Comparison of ENCODE assay signal across 16 mouse cellular contexts in the genomic region with DNA sequence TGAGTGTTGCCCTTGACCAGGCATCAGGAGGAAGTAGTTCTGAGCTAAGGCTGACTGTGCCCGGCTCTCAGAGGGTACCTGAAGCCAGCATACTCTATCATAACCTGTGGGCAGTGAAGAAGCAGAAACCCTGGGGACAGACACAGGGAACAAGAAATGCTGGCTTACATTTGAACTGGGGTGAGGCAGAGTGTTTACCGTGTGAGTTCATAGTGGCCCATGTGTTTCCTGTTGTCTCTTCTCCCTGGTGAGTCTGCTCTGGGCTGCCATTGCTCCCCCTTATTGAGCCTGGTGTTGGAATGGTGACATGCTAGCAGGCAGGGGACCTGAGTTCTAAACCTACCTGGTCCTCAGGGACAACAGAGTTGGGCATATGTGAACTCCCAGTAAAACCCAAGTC.
A peak's percentile ranks its signal among the peaks of the same experiment; 100 is the strongest.
DNase-seq lines count a peak whose midpoint lies in the region; ATAC-seq and TF ChIP-seq lines count a peak whose summit lies in the region.
"Had no signal": no experiment of that assay in that cellular context is flagged by ENCODE, and none has a peak within 500 bp of the region (broad histone marks: within the 10 kb centered on the region; RNA-seq: fewer than 3 reads in every experiment).

No protein-coding gene starts in this region.

- no peak overlapping the region for H3K4me3 ChIP-seq in kidney, adult 2 months (ENCODE audit: insufficient read depth, low read depth, low read length)
- H3K4me3 ChIP-seq in intestine, embryonic 15.5 days (replicated peaks): no peak overlapping the region
- H3K4me3 ChIP-seq in small intestine, adult 2 months (ENCODE audit: low read depth, low read length): no peak overlapping the region
- H3K4me3 ChIP-seq: forebrain, embryonic 15.5 days had no signal

- WGBS in kidney, adult 2 months: 24% methylated on average over 2 of the region's 2 CpGs
- WGBS in intestine, embryonic 15.5 days: 34% methylated on average over 2 of the region's 2 CpGs
- WGBS in small intestine, adult 2 months: 10% methylated on average over 2 of the region's 2 CpGs

- 0 out of 2 replicates have a peak overlapping the region, but pooled peaks have one; percentile 44 for H3K4me2 ChIP-seq in intestine, embryonic 15.5 days (replicated peaks)
- H3K4me2 ChIP-seq: forebrain, embryonic 15.5 days had no signal

- peaks cover 64% of the 10 kb centered on the region for H3K4me1 ChIP-seq in kidney, adult 2 months (ENCODE audit: control insufficient read depth, insufficient read depth, low read length)
- H3K4me1 ChIP-seq in intestine, embryonic 15.5 days (replicated peaks): peaks cover 57% of the 10 kb centered on the region
- H3K4me1 ChIP-seq in small intestine, adult 2 months (ENCODE audit: control insufficient read depth, insufficient read depth, insufficient read length, low read length): peaks cover 63% of the 10 kb centered on the region

- H3K27ac ChIP-seq in kidney, adult 2 months (ENCODE audit: insufficient read depth, low read depth, low read length): peak overlapping the region; percentile 65
- peak overlapping the region; percentile 72 for H3K27ac ChIP-seq in intestine, embryonic 15.5 days
- peak overlapping the region; percentile 10 for H3K27ac ChIP-seq in small intestine, adult 2 months (ENCODE audit: insufficient read depth, low read depth, low read length)
- H3K27ac ChIP-seq: forebrain, embryonic 15.5 days; hindbrain, postnatal 0 days had no signal

- no peak overlapping the region for H3K9ac ChIP-seq in intestine, embryonic 15.5 days
- H3K9ac ChIP-seq: forebrain, embryonic 15.5 days had no signal

- H3K36me3 ChIP-seq in kidney, adult 2 months (ENCODE audit: control insufficient read depth, insufficient read depth, low read length): no peaks in the 10 kb centered on the region
- no peaks in the 10 kb centered on the region for H3K36me3 ChIP-seq in intestine, embryonic 15.5 days
- H3K36me3 ChIP-seq in small intestine, adult 2 months (ENCODE audit: control insufficient read depth, insufficient read depth, low read length): no peaks in the 10 kb centered on the region
- H3K36me3 ChIP-seq: forebrain, embryonic 15.5 days had no signal

- no peak for TF ChIP-seq CTCF in kidney, adult 2 months (conservative IDR thresholded peaks at IDR 0.05; ENCODE audit: insufficient read depth, insufficient read length, low read depth, low read length)
- TF ChIP-seq CTCF in small intestine, adult 2 months (IDR thresholded peaks at IDR 0.05; ENCODE audit: extremely low read depth, insufficient read length, insufficient replicate concordance, low read depth, low read length): no peak

- H3K27me3 ChIP-seq in kidney, adult 2 months (replicated peaks; ENCODE audit: control insufficient read depth, insufficient read depth, low read length): no peaks in the 10 kb centered on the region
- no peaks in the 10 kb centered on the region for H3K27me3 ChIP-seq in intestine, embryonic 15.5 days (replicated peaks)
- H3K27me3 ChIP-seq in small intestine, adult 2 months (ENCODE audit: control insufficient read depth, insufficient read depth, low read length): no peaks in the 10 kb centered on the region
- H3K27me3 ChIP-seq: forebrain, embryonic 15.5 days had no signal

- H3K9me3 ChIP-seq in intestine, embryonic 15.5 days: no peaks in the 10 kb centered on the region
- H3K9me3 ChIP-seq: forebrain, embryonic 15.5 days; G1E had no signal

- peak; percentile 59 for ATAC-seq in CD4-positive, CD25-positive, alpha-beta regulatory T cell, adult 4 months
- no peak for ATAC-seq in intestine, embryonic 15.5 days
- ATAC-seq: forebrain, embryonic 15.5 days; hindbrain, postnatal 0 days had no signal

- TF ChIP-seq POLR2A in kidney, adult 2 months (IDR thresholded peaks at IDR 0.05; ENCODE audit: low read depth, low read length): no peak
- no peak for TF ChIP-seq POLR2A in small intestine, adult 2 months (IDR thresholded peaks at IDR 0.05; ENCODE audit: low read depth, low read length)

- no peak for DNase-seq in kidney, adult 2 months
- DNase-seq in kidney, adult 11 months: no peak
- DNase-seq in embryo, embryonic 10.5 days (ENCODE audit: low spot score): no peak
- no peak for DNase-seq in spleen, postnatal 10 days (ENCODE audit: low spot score in 2 of 2)
- DNase-seq: cerebellum, adult 9-10 months; embryo, embryonic 11 days; layer of hippocampus, postnatal 36 days; left cerebral cortex, postnatal 4 days; lung, adult 2 months; thymus, postnatal 25 days had no signal

Comparison
In these comparisons a context has a peak if more than half of its experiments do, and no peak if none do; other contexts are left out.
1. H3K27ac ChIP-seq: peak in every context shown above with its lines; median percentile 72 in intestine, embryonic 15.5 days; 65 in kidney, adult 2 months; 10 in small intestine, adult 2 months.